27 mouse cellular contexts compared by ENCODE assay signal in the genomic region with DNA sequence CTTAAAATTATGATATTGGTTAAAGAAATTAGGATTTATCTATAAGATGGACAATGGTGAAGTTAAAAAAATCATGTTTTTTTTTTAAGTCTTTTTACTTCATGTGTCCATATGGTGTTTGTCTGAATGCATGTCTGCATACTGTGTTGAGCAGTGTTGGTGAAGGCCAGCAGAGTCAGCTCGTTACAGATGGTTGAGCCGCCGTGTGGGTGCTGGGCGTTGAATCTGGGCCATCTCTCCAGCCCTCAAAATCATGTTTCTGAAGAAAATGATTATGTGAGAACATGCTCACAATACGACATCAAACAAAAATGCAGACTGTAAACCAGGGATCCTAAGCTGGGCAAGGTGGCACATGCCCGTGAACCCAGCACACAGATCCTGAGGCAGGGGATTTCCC. TPM values are rescaled to one million over a fixed set of nuclear protein-coding genes. Genes with fewer than 3 reads are reported as not detected.
DNase-seq lines count a peak whose midpoint lies in the region; ATAC-seq lines count a peak whose summit lies in the region.
"Had no signal": no experiment of that assay in that cellular context is flagged by ENCODE, and none has a peak within 500 bp of the region (broad histone marks: within the 10 kb centered on the region; RNA-seq: fewer than 3 reads in every experiment).

No protein-coding gene starts in this region.

- no peak overlapping the region for H3K4me3 ChIP-seq in forebrain, embryonic 13.5 days
- no peak overlapping the region for H3K4me3 ChIP-seq in forebrain, embryonic 12.5 days (replicated peaks)
- H3K4me3 ChIP-seq in limb, embryonic 10.5 days: no peak overlapping the region
- H3K4me3 ChIP-seq: hindbrain, embryonic 10.5 days; midbrain, embryonic 12.5 days had no signal

- no peak overlapping the region for H3K4me2 ChIP-seq in forebrain, embryonic 13.5 days
- H3K4me2 ChIP-seq in forebrain, embryonic 12.5 days: no peak overlapping the region
- H3K4me2 ChIP-seq: midbrain, embryonic 12.5 days had no signal

- H3K27ac ChIP-seq in forebrain, embryonic 13.5 days: peak overlapping the region; percentile 7; the same call in 1 of the 2 replicates
- no peak overlapping the region for H3K27ac ChIP-seq in forebrain, embryonic 12.5 days
- H3K27ac ChIP-seq in limb, embryonic 10.5 days: no peak overlapping the region
- H3K27ac ChIP-seq: hindbrain, embryonic 10.5 days; midbrain, embryonic 12.5 days had no signal

- ATAC-seq in forebrain, embryonic 13.5 days: no peak
- ATAC-seq in forebrain, embryonic 12.5 days (ENCODE audit: low FRiP score): no peak
- ATAC-seq: liver, postnatal 0 days had no signal

- no peaks in the 10 kb centered on the region for H3K36me3 ChIP-seq in forebrain, embryonic 13.5 days (ENCODE audit: poor library complexity, severe bottlenecking)
- no peaks in the 10 kb centered on the region for H3K36me3 ChIP-seq in forebrain, embryonic 12.5 days (replicated peaks)
- H3K36me3 ChIP-seq in limb, embryonic 10.5 days: no peaks in the 10 kb centered on the region
- H3K36me3 ChIP-seq: hindbrain, embryonic 10.5 days; midbrain, embryonic 12.5 days had no signal

- no peaks in the 10 kb centered on the region for H3K27me3 ChIP-seq in forebrain, embryonic 13.5 days
- no peaks in the 10 kb centered on the region for H3K27me3 ChIP-seq in forebrain, embryonic 12.5 days
- H3K27me3 ChIP-seq in limb, embryonic 10.5 days (ENCODE audit: low read depth, poor library complexity, severe bottlenecking): no peaks in the 10 kb centered on the region
- H3K27me3 ChIP-seq: midbrain, embryonic 12.5 days had no signal

- no peak overlapping the region for H3K9ac ChIP-seq in forebrain, embryonic 13.5 days
- no peak overlapping the region for H3K9ac ChIP-seq in forebrain, embryonic 12.5 days
- H3K9ac ChIP-seq: liver, postnatal 0 days; midbrain, embryonic 12.5 days had no signal

- H3K9me3 ChIP-seq in forebrain, embryonic 13.5 days (replicated peaks): no peaks in the 10 kb centered on the region
- no peaks in the 10 kb centered on the region for H3K9me3 ChIP-seq in forebrain, embryonic 12.5 days
- H3K9me3 ChIP-seq in limb, embryonic 10.5 days (replicated peaks): no peaks in the 10 kb centered on the region
- H3K9me3 ChIP-seq: hindbrain, embryonic 10.5 days; midbrain, embryonic 12.5 days had no signal

- WGBS in forebrain, embryonic 13.5 days: 89% methylated on average over 6 of the region's 6 CpGs
- WGBS in forebrain, embryonic 12.5 days: 87% methylated on average over 6 of the region's 6 CpGs
- 93% methylated on average over 6 of the region's 6 CpGs for WGBS in limb, embryonic 10.5 days

- H3K4me1 ChIP-seq in forebrain, embryonic 13.5 days: no peaks in the 10 kb centered on the region
- H3K4me1 ChIP-seq in forebrain, embryonic 12.5 days: 0 out of 2 replicates have a peak, but pooled peaks cover 3% of the 10 kb centered on the region
- H3K4me1 ChIP-seq in limb, embryonic 10.5 days: no peaks in the 10 kb centered on the region
- H3K4me1 ChIP-seq: midbrain, embryonic 12.5 days had no signal

- DNase-seq in left cerebral cortex, adult 18-20 months (ENCODE audit: low spot score in 2 of 2): peak; percentile 43 to 69
- no peak for DNase-seq in left cerebral cortex, adult 11 months (ENCODE audit: low spot score)
- DNase-seq in cerebellum, adult 8-10 months: peak; percentile 50
- DNase-seq in cerebellum, postnatal 36 days: peak; percentile 61 to 65
- DNase-seq in retina, postnatal 1 day: no peak
- DNase-seq in limb, embryonic 10.5 days (ENCODE audit: low spot score): no peak
- DNase-seq: adrenal gland, postnatal 25 days; embryo, embryonic 11 days; kidney, adult 11 months; liver, postnatal 0 days; lung, postnatal 10 days; thymus, adult 2 months had no signal

RNA-seq across cellular contexts. Expression of a gene that starts 18.3 kb away (rescaled TPM):
- not detected in 2 replicates for polyA plus RNA-seq in forebrain, embryonic 13.5 days (2015; fragmentation: Nextera tagmentation; extraction: Ambion mirVana)
- polyA plus RNA-seq in forebrain, embryonic 12.5 days (2016; fragmentation: Nextera tagmentation; extraction: Ambion mirVana): not detected in 2 replicates
- not detected for total RNA-seq in left cerebral cortex, adult 18-20 months (2021)
- polyA plus RNA-seq in limb, embryonic 10.5 days (2016; fragmentation: Nextera tagmentation; extraction: Ambion mirVana): not detected in 2 replicates
- total RNA-seq: adrenal gland, postnatal 25 days; gastrocnemius, adult 18-20 months; gastrocnemius, postnatal 4 days; left cerebral cortex, postnatal 14 days; MEL had no signal
- polyA plus RNA-seq: heart, embryonic 16.5 days; hindbrain, embryonic 10.5 days; kidney, embryonic 16.5 days; neural tube, embryonic 11.5 days had no signal

RNA-seq across cellular contexts. Expression of a gene that starts 31.7 kb away (rescaled TPM):
- polyA plus RNA-seq in forebrain, embryonic 13.5 days (2015; fragmentation: Nextera tagmentation; extraction: Ambion mirVana): 0.15 TPM in 1 of 2 replicates, not detected in the other
- polyA plus RNA-seq in forebrain, embryonic 12.5 days (2016; fragmentation: Nextera tagmentation; extraction: Ambion mirVana): not detected in 2 replicates
- not detected for total RNA-seq in left cerebral cortex, adult 18-20 months (2021)
- polyA plus RNA-seq in limb, embryonic 10.5 days (2016; fragmentation: Nextera tagmentation; extraction: Ambion mirVana): 0.10 and 0.16 TPM in 2 replicates
- total RNA-seq: adrenal gland, postnatal 25 days; CH12.LX; gastrocnemius, adult 18-20 months; left cerebral cortex, postnatal 14 days; liver, adult 2 months; megakaryocyte progenitor cell, adult 5-6 weeks; MEL had no signal
- polyA plus RNA-seq: large intestine, adult 2 months; liver, adult 2 months; liver, postnatal 0 days had no signal

RNA-seq across cellular contexts. Expression of a gene that starts 43.6 kb away (rescaled TPM):
- 191 and 216 TPM in 2 replicates for polyA plus RNA-seq in forebrain, embryonic 13.5 days (2015; fragmentation: Nextera tagmentation; extraction: Ambion mirVana)
- polyA plus RNA-seq in forebrain, embryonic 12.5 days (2016; fragmentation: Nextera tagmentation; extraction: Ambion mirVana): 188 and 190 TPM in 2 replicates
- 100 to 1,000 TPM; 193 to 195 TPM for total RNA-seq in left cerebral cortex, adult 18-20 months (2021)
- polyA plus RNA-seq in limb, embryonic 10.5 days (2016; fragmentation: Nextera tagmentation; extraction: Ambion mirVana): 142 and 144 TPM in 2 replicates

RNA-seq across cellular contexts. Expression of a gene that starts 44.3 kb away (rescaled TPM):
- polyA plus RNA-seq in forebrain, embryonic 13.5 days (2015; fragmentation: Nextera tagmentation; extraction: Ambion mirVana): 84.6 and 87.5 TPM in 2 replicates
- polyA plus RNA-seq in forebrain, embryonic 12.5 days (2016; fragmentation: Nextera tagmentation; extraction: Ambion mirVana): 87.5 and 89.7 TPM in 2 replicates
- 10 to 100 TPM; 22.9 to 25.8 TPM for total RNA-seq in left cerebral cortex, adult 18-20 months (2021)
- polyA plus RNA-seq in limb, embryonic 10.5 days (2016; fragmentation: Nextera tagmentation; extraction: Ambion mirVana): 112 and 116 TPM in 2 replicates

RNA-seq across cellular contexts. Expression of a gene that starts 51.4 kb away (rescaled TPM):
- polyA plus RNA-seq in forebrain, embryonic 13.5 days (2015; fragmentation: Nextera tagmentation; extraction: Ambion mirVana): 3.2 and 3.5 TPM in 2 replicates
- polyA plus RNA-seq in forebrain, embryonic 12.5 days (2016; fragmentation: Nextera tagmentation; extraction: Ambion mirVana): 2.3 and 2.7 TPM in 2 replicates
- total RNA-seq in left cerebral cortex, adult 18-20 months (2021): 10 to 100 TPM; 48.7 to 52.5 TPM
- polyA plus RNA-seq in limb, embryonic 10.5 days (2016; fragmentation: Nextera tagmentation; extraction: Ambion mirVana): 0.50 and 0.77 TPM in 2 replicates

Comparison
In these comparisons a context has a peak if more than half of its experiments do, and no peak if none do; other contexts are left out.
1. DNase-seq: peak in left cerebral cortex, adult 18-20 months (2 of 2), cerebellum, adult 8-10 months (single experiment) and cerebellum, postnatal 36 days (2 of 2); none in left cerebral cortex, adult 11 months (single experiment), retina, postnatal 1 day (single experiment) and limb, embryonic 10.5 days (single experiment).